Mouse (Mus musculus) ovary, adult 18-20 months (tissue): ENCODE results near the gene Aacs.

ENCODE experiments used
- DNase-seq: peaks from one replicate; pipeline ENCODE4 v3.0.0; 2022; ENCODE audit warnings: low spot score, mixed read lengths

Gene Aacs

GRCm38 (mm10) chr5:125493093-125493423 is 17.4 kb downstream of the Aacs start:
- DNase-seq = no peak

GRCm38 (mm10) chr5:125495655-125496054 is 20.0 kb downstream of the Aacs start:
- DNase-seq = no peak

DNA sequence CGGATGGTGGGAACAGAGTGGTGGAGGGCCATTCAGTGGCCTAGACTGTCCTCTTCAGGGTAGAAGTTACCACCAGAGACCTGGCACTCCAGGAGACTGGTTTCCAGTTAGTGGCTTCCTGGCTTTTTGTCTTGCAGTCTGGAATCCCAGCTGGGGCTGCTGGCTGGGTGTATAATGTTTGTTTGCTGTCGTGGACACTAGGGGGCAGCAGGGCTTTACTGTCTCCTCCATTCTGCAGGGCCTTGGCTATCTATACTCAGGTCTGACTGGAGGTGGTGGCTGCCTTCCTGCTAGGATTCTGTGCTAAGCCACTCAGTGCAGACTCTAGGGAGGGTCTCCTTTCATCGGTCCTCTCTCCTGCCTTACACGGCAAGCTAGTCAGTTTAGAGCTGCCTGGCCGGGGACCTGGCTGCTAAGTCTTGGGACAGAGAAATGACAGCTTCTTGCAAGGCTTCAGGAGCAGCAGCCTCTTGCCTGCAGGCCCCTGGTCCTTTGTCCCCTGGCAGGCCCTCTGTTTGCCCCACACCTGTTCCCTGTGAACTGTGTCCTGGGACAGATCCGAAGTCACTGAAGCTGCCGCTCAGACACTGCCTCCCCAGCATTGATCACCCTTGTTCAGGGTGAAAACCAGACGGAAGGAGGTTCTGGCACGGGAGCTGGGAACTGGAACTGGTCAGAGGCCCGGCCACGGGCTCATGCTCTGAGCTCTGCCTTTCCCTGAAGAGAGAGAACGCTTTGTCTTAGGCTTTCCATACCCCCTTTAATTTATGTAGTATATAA is 22.4 kb downstream of the Aacs start:
- no peak for DNase-seq

- no peak for DNase-seq
These were observed 25.9 kb downstream of the Aacs start for GRCm38 (mm10) chr5:125501505-125501904.

DNA sequence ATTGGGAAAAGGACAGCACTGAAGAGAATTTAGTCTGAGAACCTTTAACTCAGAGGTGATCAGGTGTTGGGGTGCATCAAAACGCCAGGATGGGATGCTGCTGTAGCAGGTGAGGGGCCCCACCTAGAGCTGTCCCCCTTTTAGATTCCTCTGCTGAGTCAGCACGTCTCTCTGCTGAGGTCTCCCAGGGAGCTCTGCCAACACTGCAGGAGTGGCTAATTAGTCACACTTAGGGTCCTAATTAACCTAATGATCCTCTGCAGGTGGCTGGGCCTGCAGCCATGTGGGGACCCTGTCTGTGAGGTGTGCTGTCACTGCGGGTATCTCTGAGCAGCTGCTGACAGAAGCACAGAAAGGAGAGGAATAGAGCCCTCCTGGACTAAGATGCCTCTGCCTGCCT is 26.6 kb downstream of the Aacs start:
- no peak for DNase-seq

GRCm38 (mm10) chr5:125503628-125504027 is 28.0 kb downstream of the Aacs start:
- DNase-seq = no peak

GRCm38 (mm10) chr5:125504692-125505091 is 29.1 kb downstream of the Aacs start:
- no peak for DNase-seq

- DNase-seq = no peak
These were observed 30.4 kb downstream of the Aacs start for GRCm38 (mm10) chr5:125505968-125506367.

GRCm38 (mm10) chr5:125507582-125507981 is 32.0 kb downstream of the Aacs start:
- DNase-seq = no peak

- no peak for DNase-seq
These were observed 32.4 kb downstream of the Aacs start for GRCm38 (mm10) chr5:125508006-125508405.

DNA sequence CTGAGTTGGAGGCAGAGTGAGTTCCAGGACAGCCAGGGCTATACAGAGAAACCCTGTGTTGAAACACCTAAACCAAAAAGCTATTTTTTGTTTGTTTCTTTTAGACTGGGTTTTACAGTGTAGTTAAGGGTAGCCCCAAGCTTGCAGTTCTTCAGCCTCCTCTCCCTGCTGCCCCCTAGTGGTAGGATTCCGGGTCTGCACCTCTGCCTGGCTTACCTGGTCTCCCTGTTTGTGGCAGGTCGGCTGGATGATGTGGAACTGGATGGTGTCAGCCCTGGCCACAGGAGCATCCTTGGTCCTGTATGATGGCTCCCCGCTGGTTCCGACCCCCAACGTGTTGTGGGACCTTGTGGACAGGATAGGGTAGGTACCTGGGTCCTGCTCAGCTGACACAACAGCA is 33.9 kb downstream of the Aacs start:
- no peak for DNase-seq

DNA sequence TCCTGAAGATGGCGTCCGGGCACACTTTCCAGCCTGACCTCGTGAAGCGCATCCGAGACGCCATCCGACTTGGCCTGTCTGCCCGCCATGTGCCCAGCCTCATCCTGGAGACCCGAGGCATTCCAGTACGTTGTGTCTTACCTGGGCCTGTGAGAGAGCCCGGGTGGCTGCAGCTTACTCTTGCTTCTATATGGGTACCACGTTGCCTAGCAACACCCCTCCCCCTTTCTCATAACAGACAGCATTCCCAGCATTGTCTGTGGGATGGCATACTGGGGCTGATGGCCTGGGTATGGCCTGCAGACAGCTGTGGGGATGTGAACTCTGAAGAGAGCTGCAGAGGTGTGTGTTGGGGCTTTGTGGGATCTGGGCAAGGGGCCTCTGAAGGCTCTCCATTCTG is 39.4 kb downstream of the Aacs start:
- DNase-seq = no peak

DNA sequence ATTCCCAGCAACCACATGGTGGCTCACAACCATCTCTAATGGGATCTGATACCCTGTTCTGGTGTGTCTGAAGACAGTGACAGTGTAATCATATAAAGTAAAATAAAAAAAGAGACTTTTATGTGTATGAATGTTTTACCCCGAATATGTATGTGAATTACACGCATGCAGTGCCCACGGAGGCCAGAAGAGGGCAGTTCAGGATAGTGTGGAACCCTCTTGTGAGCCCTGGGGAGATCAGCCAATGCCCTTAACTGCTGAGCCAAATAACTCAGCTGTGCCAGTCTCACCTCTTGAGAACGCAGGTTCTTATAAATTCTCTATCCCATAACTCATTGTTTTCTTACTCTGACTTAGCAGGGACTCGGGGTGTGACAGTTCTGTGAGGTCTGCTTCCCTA is 43.0 kb downstream of the Aacs start:
- DNase-seq = no peak

DNA sequence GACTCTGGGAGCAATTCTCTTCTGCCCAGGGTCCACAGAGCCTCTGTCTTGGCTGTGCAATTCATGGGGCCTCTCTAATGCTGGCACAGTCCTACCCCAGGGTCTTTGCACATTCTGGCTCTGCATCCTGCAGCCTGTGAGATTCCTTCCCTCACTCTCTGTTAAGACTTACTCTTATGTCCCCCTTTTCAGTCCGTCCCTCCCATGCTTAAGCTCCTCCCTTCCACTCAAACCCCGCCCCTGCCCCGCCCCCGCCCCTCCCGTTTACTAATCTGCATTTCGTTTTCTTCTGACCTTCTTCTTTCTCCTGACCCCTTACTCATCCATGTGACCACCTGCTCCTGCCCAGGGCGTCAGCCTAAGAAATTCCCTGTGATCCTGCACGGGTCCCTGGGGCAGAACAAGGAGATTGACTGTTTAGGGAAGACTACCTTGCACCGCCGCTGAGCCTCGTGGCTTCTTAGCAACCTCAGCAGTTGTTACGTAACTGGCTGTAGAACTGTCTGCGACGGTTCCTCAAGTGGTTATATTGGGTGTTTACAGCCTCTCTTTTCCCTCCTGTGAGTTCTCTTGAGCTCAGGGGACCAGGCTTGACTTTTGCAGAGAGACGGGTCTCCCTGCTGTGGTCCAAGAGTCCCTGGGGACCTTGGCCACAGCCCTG is 45.4 kb downstream of the Aacs start:
- DNase-seq = no peak

DNA sequence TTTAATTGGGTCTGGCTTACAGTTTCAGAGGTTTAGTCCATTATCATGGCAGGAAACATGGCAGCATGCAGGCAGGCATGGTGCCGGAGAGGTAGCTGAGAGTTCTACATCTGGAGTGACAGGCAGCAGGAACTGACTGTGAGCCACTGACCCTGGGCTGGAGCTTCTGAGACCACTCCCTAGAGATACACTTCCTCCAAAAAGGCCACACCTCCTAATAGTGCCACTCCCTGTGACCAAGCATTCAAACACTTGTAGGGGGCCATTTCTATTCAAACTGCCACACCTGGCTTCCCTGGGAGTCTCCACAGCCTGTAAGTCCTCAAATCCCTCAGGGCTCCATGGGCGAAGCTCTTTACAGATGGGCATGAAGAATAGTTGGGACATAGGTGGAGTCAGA is 47.7 kb downstream of the Aacs start:
- DNase-seq = no peak

DNA sequence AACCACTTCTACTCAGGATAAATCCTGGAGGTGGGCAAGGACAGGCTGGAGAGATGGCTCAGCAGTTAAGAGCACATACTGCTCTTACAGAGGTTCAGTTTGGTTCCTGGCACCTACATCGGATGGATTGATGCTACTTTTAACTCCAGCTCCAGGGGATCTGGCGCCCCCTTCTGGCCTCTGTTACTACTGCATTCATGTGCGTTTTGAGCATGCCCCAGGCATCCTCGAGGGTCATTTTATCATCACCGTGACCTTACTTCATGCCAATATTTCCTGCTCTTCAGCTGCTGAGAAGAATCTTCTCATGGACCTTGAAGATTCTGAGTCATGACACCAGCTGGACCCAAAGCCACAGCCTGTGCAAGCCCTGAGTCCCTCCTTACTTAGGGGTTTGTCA is 49.9 kb downstream of the Aacs start:
- no peak for DNase-seq

- no peak for DNase-seq
These were observed 50.9 kb downstream of the Aacs start for GRCm38 (mm10) chr5:125526464-125526863.

GRCm38 (mm10) chr5:125529109-125529508 is 53.5 kb downstream of the Aacs start:
- DNase-seq = no peak

- DNase-seq = no peak
These were observed 56.0 kb downstream of the Aacs start, which contains the start of gene Tmem132b for GRCm38 (mm10) chr5:125531634-125532033. Tmem132b (plus strand) TSS chr5:125531774.

GRCm38 (mm10) chr5:125532191-125532544 is 56.6 kb downstream of the Aacs start:
- no peak for DNase-seq

GRCm38 (mm10) chr5:125532545-125533224 is 57.1 kb downstream of the Aacs start:
- DNase-seq = no peak

GRCm38 (mm10) chr5:125533225-125533900 is 57.7 kb downstream of the Aacs start:
- DNase-seq = no peak

GRCm38 (mm10) chr5:125534168-125534610 is 58.6 kb downstream of the Aacs start:
- DNase-seq = no peak
